Mouse (Mus musculus) thymus, adult 2 months (tissue): ENCODE measurements around the gene Mcu.

Experiments used
- CTCF ChIP-seq: fragments of 200-500 bp; IDR thresholded peaks from 2 replicates; pipeline ENCODE4 v1.5.1; 2012; ENCODE audit warnings: mild to moderate bottlenecking, control low read depth, low read length, moderate library complexity, borderline replicate concordance; ENCODE audit not compliant: control insufficient read depth, poor library complexity, insufficient read depth; ENCODE audit errors: extremely low read depth
- POLR2A ChIP-seq: fragments of 200-500 bp; IDR thresholded peaks from 2 replicates; pipeline ENCODE4 v1.6.1; 2012; ENCODE audit warnings: mild to moderate bottlenecking, low read length, control low read depth, moderate library complexity; ENCODE audit not compliant: control insufficient read depth, poor library complexity, insufficient read depth; ENCODE audit errors: extremely low read depth

DNA sequence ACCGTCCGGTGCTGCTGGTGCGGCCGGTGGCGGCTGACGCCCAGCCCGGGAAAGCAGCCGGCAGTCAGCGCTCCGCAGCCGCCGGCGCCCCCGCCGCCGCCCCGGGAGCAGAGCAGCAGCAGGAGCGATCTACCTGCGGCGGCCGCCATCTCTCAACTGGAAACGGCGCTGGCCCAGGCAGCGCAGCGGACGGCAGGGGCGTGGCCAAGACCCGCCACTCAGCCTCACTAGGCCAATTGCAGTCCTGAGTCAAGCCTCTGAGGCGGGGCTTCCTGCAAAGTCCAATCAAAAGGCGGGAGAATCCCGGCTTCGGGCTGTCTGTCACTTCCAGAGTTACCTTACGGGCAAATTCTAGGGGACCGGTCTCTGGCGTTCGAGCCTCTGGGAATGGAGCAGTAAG is at the start of gene Mcu:
- peak; percentile 89 for TF ChIP-seq POLR2A
- no peak for TF ChIP-seq CTCF
